Mouse (Mus musculus) ES-E14 (cell line): ENCODE measurements at regions not wholly inside any gene's neighbourhood (a gene's known extent, or its start where the extent isn't known, plus 50 kb on each side); places are given as distances from the start of the nearest gene placed in this dataset.
A peak's percentile ranks its signal among the peaks of the same experiment; 100 is the strongest.

Experiments
- DNase-seq: peaks from one replicate; pipeline ENCODE4 v3.0.0-alpha.2; 2013; ENCODE audit warnings: low read depth, low spot score
- H3K27ac ChIP-seq: 2 replicates; pipeline ENCODE4 v1.5.1; 2012; ENCODE audit warnings: low read depth, mild to moderate bottlenecking, low read length, moderate library complexity, mixed read lengths; ENCODE audit not compliant: poor library complexity, insufficient read depth, severe bottlenecking
- H3K36me3 ChIP-seq: 2 replicates; pipeline ENCODE4 v1.6.1; 2012; ENCODE audit warnings: mild to moderate bottlenecking, low read length, moderate library complexity, mixed read lengths; ENCODE audit not compliant: control insufficient read depth, poor library complexity, insufficient read depth, severe bottlenecking
- H3K4me1 ChIP-seq, 2 experiments: fragments of 150-350 bp in 1 of 2; sonication (generic) in 1 of 2; 2 replicates each; pipeline ENCODE4 v1.6.1; 2012; ENCODE audit warnings: low read length in 2 of 2, mild to moderate bottlenecking in 1 of 2, mixed read lengths in 1 of 2; ENCODE audit not compliant: control insufficient read depth in 2 of 2, insufficient read depth in 2 of 2, poor library complexity in 1 of 2
- H3K4me3 ChIP-seq, 2 experiments: fragments of 150-350 bp in 1 of 2; sonication (generic) in 1 of 2; 2 replicates each; pipeline ENCODE4 v1.5.1; 2012; ENCODE audit warnings: low read length in 2 of 2, low read depth in 1 of 2, mild to moderate bottlenecking in 1 of 2, mixed read lengths in 1 of 2; ENCODE audit not compliant: insufficient read depth in 1 of 2, poor library complexity in 1 of 2, severe bottlenecking in 1 of 2
- H3K9ac ChIP-seq: 2 replicates; pipeline ENCODE4 v1.6.1; 2012; ENCODE audit warnings: low read depth, mild to moderate bottlenecking, low read length, mixed read lengths; ENCODE audit not compliant: poor library complexity, insufficient read depth, severe bottlenecking
- H3K9me3 ChIP-seq: fragments of 150-350 bp; sonication (generic); 2 replicates; pipeline ENCODE4 v1.6.1; 2012; ENCODE audit warnings: low read depth, mild to moderate bottlenecking, low read length; ENCODE audit not compliant: control insufficient read depth, insufficient read depth
- CHD2 ChIP-seq: IDR thresholded peaks from 2 replicates; pipeline ENCODE4 v1.6.1; 2014; ENCODE audit warnings: mild to moderate bottlenecking, low read depth, low read length, inconsistent platforms
- HCFC1 ChIP-seq: IDR thresholded peaks from 2 replicates; pipeline ENCODE4 v1.6.1; 2012; ENCODE audit warnings: low read length, inconsistent platforms, borderline replicate concordance; ENCODE audit not compliant: insufficient read depth
- MAFK ChIP-seq: IDR thresholded peaks from 2 replicates; pipeline ENCODE4 v1.6.1; 2014; ENCODE audit warnings: mild to moderate bottlenecking, low read depth, low read length, inconsistent platforms; ENCODE audit not compliant: insufficient read depth
- ZC3H11A ChIP-seq: IDR thresholded peaks from 2 replicates; pipeline ENCODE4 v1.6.1; 2012; ENCODE audit warnings: low read depth, mild to moderate bottlenecking, inconsistent platforms, low read length, borderline replicate concordance
- ZNF384 ChIP-seq: IDR thresholded peaks from 2 replicates; pipeline ENCODE4 v1.6.1; 2012; ENCODE audit warnings: low read depth, low read length, inconsistent platforms
- in situ Hi-C, 2 experiments: fragments of 600-800 bp; cut with MboI; formaldehyde crosslinking; loops; one replicate each; pipeline ENCODE4 v1.15.1; 2025; ENCODE audit warnings: low sequenced_read_pairs in 2 of 2, inconsistent platforms in 1 of 2; ENCODE audit not compliant: unreplicated experiment in 2 of 2

- H3K9ac ChIP-seq, result no peak overlapping the region
- no peak overlapping the region for H3K27ac ChIP-seq
- no peaks in the 10 kb centered on the region for H3K9me3 ChIP-seq
- TF ChIP-seq ZC3H11A, result no peak
- no peak for TF ChIP-seq CHD2
- TF ChIP-seq MAFK, result no peak
- no peak for TF ChIP-seq ZNF384
- no peak for TF ChIP-seq HCFC1
- in situ Hi-C loops, result no loop called here
- no peak overlapping the region for H3K4me3 ChIP-seq
- no peaks in the 10 kb centered on the region for H3K4me1 ChIP-seq
- no peaks in the 10 kb centered on the region for H3K36me3 ChIP-seq
- no peak for DNase-seq
Measured at GRCm38 (mm10) chr1:67848006-67848405, 725.2 kb downstream of the Cps1 start.

- Histone ChIP-seq H3K9ac (no peak overlapping the region), H3K4me3 (no peak overlapping the region), H3K9me3 (no peaks in the 10 kb centered on the region), H3K4me1 (no peaks in the 10 kb centered on the region), H3K27ac (no peak overlapping the region), H3K36me3 (no peaks in the 10 kb centered on the region)
- DNase-seq, result peak; percentile 4
- in situ Hi-C loops, result no loop called here
- TF ChIP-seq ZC3H11A, result no peak
- TF ChIP-seq CHD2, result no peak
- no peak for TF ChIP-seq HCFC1
- TF ChIP-seq MAFK, result no peak
- no peak for TF ChIP-seq ZNF384
Measured at GRCm38 (mm10) chr1:67893510-67893909, 770.7 kb downstream of the Cps1 start.

GRCm38 (mm10) chr1:67894749-67895293 is 772.0 kb downstream of the Cps1 start:
- in situ Hi-C loops, result no loop called here
- no peaks in the 10 kb centered on the region for H3K36me3 ChIP-seq
- no peak overlapping the region for H3K9ac ChIP-seq
- H3K4me3 ChIP-seq, result no peak overlapping the region
- H3K4me1 ChIP-seq, result no peaks in the 10 kb centered on the region
- TF ChIP-seq ZNF384 (no peak), MAFK (no peak), CHD2 (no peak), ZC3H11A (no peak), HCFC1 (no peak)
- no peak for DNase-seq
- H3K27ac ChIP-seq, result no peak overlapping the region
- no peaks in the 10 kb centered on the region for H3K9me3 ChIP-seq

GRCm38 (mm10) chr1:67935762-67936500 is 813.1 kb downstream of the Cps1 start:
- no peaks in the 10 kb centered on the region for H3K36me3 ChIP-seq
- TF ChIP-seq MAFK (peak; percentile 93), ZC3H11A (no peak)
- H3K27ac ChIP-seq, result peak overlapping the region; percentile 79; the same call in 1 of the 2 replicates
- no peak overlapping the region for H3K4me3 ChIP-seq
- in situ Hi-C loops, result no loop called here
- peak; percentile 44 for DNase-seq
- no peak overlapping the region for H3K9ac ChIP-seq
- 0 out of 2 replicates have a peak, but pooled peaks cover 5% of the 10 kb centered on the region for H3K9me3 ChIP-seq
- peaks cover 0 to 8% of the 10 kb centered on the region in 2 experiments; a peak in 1 of 4 replicates for H3K4me1 ChIP-seq
